Mouse (Mus musculus) cortical plate, adult 2 months (tissue): Measurements from ENCODE around the gene Sec14l5.
"Not testable (repeated sequence)": the region's sequence is repeated elsewhere in the genome, so short reads cannot be mapped to it uniquely, and the experiment has no call there.

Experiments
- CTCF ChIP-seq: fragments of 200-500 bp; IDR thresholded peaks from 2 replicates; pipeline ENCODE4 v1.5.1; 2011; ENCODE audit warnings: mild to moderate bottlenecking, control low read depth, low read length; ENCODE audit not compliant: insufficient read depth; ENCODE audit errors: extremely low read depth
- POLR2A ChIP-seq: fragments of 200-500 bp; IDR thresholded peaks from 2 replicates; pipeline ENCODE4 v1.6.1; 2011; ENCODE audit warnings: mild to moderate bottlenecking, low read length, control low read depth; ENCODE audit not compliant: insufficient read depth; ENCODE audit errors: extremely low read depth

- TF ChIP-seq POLR2A, CTCF: not testable (repeated sequence)
Observed at GRCm38 (mm10) chr16:5228103-5228502, 81.2 kb downstream of the Sec14l5 start.
